Mouse (Mus musculus) right cerebral cortex, adult 18-20 months (tissue): ENCODE measurements around the gene Slc13a4.
A peak's percentile ranks its signal among the peaks of the same experiment; 100 is the strongest.

Experiments used
- DNase-seq: peaks from one replicate; pipeline ENCODE4 v3.0.0; 2022; ENCODE audit warnings: mixed read lengths

Gene Slc13a4

GRCm38 (mm10) chr6:35255017-35255416, 52.9 kb downstream of the Slc13a4 start:
- DNase-seq, result no peak

GRCm38 (mm10) chr6:35254136-35254904, 53.6 kb downstream of the Slc13a4 start:
- DNase-seq, result no peak

- no peak for DNase-seq
These were observed 54.5 kb downstream of the Slc13a4 start for GRCm38 (mm10) chr6:35253474-35253873.

GRCm38 (mm10) chr6:35252477-35253346, 55.2 kb downstream of the Slc13a4 start:
- peak; percentile 87 for DNase-seq

DNA sequence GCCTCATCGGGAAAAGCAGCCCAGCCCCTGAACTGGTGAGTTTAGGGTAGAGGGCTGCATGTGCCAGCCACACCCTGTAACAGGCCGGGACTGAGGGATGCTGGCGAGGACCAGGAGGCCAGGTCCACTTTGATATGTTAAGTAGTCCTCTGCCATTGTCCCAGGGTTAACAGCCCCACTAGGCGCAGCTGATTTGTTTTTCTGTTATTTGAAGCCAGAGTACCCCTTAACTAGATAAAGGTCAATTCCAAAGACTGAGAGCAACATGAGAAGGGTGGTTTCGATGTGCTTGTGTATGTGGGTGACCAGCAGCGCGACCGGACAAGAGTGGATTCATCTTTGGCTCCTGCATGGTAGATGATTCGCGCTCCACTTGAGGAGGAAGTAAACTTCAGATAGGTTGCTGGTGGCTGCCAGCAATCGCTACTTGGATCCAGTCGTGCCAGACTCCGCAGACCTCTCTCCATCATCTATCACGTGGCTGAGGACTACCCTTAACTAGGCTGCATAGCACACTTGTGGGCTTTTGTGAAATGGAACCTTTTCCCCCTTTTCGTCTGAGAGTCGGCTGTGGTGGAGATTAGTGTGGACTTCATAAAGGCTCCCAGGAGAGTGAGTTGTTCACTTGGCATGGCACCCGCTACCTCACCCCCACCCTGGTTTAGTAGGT, 56.0 kb downstream of the Slc13a4 start:
- no peak for DNase-seq

- no peak for DNase-seq
These were observed 62.8 kb downstream of the Slc13a4 start for GRCm38 (mm10) chr6:35245086-35245485.

GRCm38 (mm10) chr6:35243989-35244388, 63.9 kb downstream of the Slc13a4 start:
- no peak for DNase-seq

GRCm38 (mm10) chr6:35243252-35243651, 64.7 kb downstream of the Slc13a4 start:
- no peak for DNase-seq

GRCm38 (mm10) chr6:35236108-35236785, 71.7 kb downstream of the Slc13a4 start:
- no peak for DNase-seq

- DNase-seq, result no peak
These were observed 78.5 kb downstream of the Slc13a4 start for GRCm38 (mm10) chr6:35229415-35229814.

DNA sequence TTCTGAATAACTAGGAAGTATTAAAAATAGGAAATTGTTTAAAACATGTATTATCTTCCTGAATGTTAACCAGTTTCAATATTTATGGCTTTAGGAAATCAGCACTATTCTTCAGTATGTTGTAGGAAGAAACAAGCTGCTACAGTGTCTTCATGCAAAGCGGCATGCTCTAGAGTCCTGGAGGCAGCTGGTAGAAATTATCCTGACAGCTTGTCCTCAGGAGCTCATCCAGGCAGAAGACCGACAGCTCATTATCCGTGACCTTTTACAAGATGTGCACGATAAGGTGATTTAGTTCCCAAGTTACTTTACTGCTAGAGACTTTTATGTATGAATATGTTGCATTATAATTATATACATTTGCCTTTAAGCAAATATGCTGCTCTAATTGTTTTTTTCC, 82.2 kb downstream of the Slc13a4 start:
- DNase-seq, result no peak
